Mouse (Mus musculus) olfactory bulb, adult 2 months (tissue): Measurements from ENCODE around the gene Taf1c.

ENCODE experiments used
- CTCF ChIP-seq: fragments of 200-500 bp; IDR thresholded peaks from 2 replicates; pipeline ENCODE4 v1.5.1; 2012; ENCODE audit warnings: low read depth, mild to moderate bottlenecking, low read length, moderate library complexity; ENCODE audit not compliant: insufficient read depth
- POLR2A ChIP-seq: fragments of 200-500 bp; IDR thresholded peaks from 2 replicates; pipeline ENCODE4 v1.6.1; 2012; ENCODE audit warnings: mild to moderate bottlenecking, low read depth, low read length, moderate library complexity; ENCODE audit not compliant: insufficient read depth

DNA sequence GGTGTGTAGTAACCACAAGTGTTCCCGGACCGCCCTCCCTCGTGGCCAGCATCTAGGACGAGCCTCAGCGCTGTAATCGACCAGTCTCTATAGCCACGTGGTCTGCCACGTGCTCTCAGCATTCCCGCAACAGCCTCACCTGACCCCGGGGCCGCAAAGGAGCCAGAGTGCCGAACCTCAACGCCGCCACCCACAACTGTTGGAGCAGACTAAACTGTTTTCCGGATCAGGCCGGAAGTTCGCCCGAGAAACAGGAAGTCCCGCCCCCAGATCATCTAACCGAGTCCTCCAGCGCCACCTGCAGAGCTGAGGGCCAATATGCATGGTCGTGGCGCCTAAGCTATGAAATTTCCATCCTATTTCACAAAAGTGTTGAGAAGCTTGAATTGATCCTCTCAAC is at the start of gene Taf1c:
- TF ChIP-seq POLR2A = peak; percentile 68
- peak; percentile 41; the same call in 1 of the 2 replicates for TF ChIP-seq CTCF
